Mouse (Mus musculus) Patski (cell line): ENCODE results near the gene Slc6a1. TPM values are rescaled to one million over a fixed set of nuclear protein-coding genes. Genes with fewer than 3 reads are reported as not detected.

Experiments
- ATAC-seq: fragments of 100-300 bp; one replicate; pipeline ENCODE4 v1.8.0; 2021
- CTCF ChIA-PET: fragments of 350-600 bp; sonication (Branson Sonifier 250); formaldehyde crosslinking; loops from one replicate; lab custom pipeline; 2022; ENCODE audit warnings: inconsistent platforms; lab: Charles Lee
- POLR2A ChIA-PET: fragments of 350-600 bp; sonication (Branson Sonifier 250); formaldehyde crosslinking; loops from one replicate; lab custom pipeline; 2022; ENCODE audit warnings: antibody characterized with exemption, inconsistent platforms; lab: Charles Lee
- DNase-seq: peaks from one replicate; pipeline ENCODE4 v3.0.0-alpha.2; 2011; ENCODE audit warnings: low read depth, low spot score
- H3K27me3 ChIP-seq: fragments of 371-371 bp; one replicate; pipeline ENCODE4 v1.5.1; 2021
- CTCF ChIP-seq: fragments of 100-300 bp; IDR thresholded peaks from one replicate; pipeline ENCODE4 v1.5.1; 2021
- in situ Hi-C: fragments of 300-500 bp; cut with MboI; formaldehyde crosslinking; loops from 3 replicates; pipeline ENCODE4 v1.11.1; 2018; ENCODE audit warnings: low pct_unique_long_range_greater_than_20kb, mixed read lengths
- polyA plus RNA-seq: library from polyadenylated mRNA; unstranded; gene quantifications from one replicate; pipeline ENCODE4 v1.2.3, GENCODE M21; 2021

The Slc6a1 gene
- polyA plus RNA-seq, 1 experiment from 2014 or later: not detected

- in situ Hi-C loops: no loop called here
- ChIA-PET CTCF (no interaction called here), POLR2A (no interaction called here)
- DNase-seq (no peak), ATAC-seq (no peak)
- peaks cover 11% of the 10 kb centered on the region for H3K27me3 ChIP-seq
- TF ChIP-seq CTCF: no peak
These were observed 16.2 kb upstream of the Slc6a1 start for GRCm38 (mm10) chr6:114266273-114266672.

- TF ChIP-seq CTCF: no peak
- ATAC-seq (no peak), DNase-seq (no peak)
- in situ Hi-C loops: no loop called here
- POLR2A ChIA-PET: no interaction called here
- CTCF ChIA-PET: no interaction called here
- H3K27me3 ChIP-seq: peaks cover 16% of the 10 kb centered on the region
These were observed 14.5 kb upstream of the Slc6a1 start for GRCm38 (mm10) chr6:114267979-114268378.

GRCm38 (mm10) chr6:114269589-114269988, 12.8 kb upstream of the Slc6a1 start:
- H3K27me3 ChIP-seq: peaks cover 19% of the 10 kb centered on the region
- TF ChIP-seq CTCF: no peak
- in situ Hi-C loops: no loop called here
- ChIA-PET POLR2A (no interaction called here), CTCF (no interaction called here)
- DNase-seq (no peak), ATAC-seq (no peak)

GRCm38 (mm10) chr6:114270799-114271198, 11.6 kb upstream of the Slc6a1 start:
- no peak for TF ChIP-seq CTCF
- H3K27me3 ChIP-seq: peaks cover 19% of the 10 kb centered on the region
- in situ Hi-C loops: no loop called here
- ATAC-seq (no peak), DNase-seq (no peak)
- CTCF ChIA-PET: interaction anchor here (1.3 kb wide), 1 partner anchor 18 kb away, joined by 3 read pairs; no protein-coding TSS in a partner anchor
- POLR2A ChIA-PET: no interaction called here

- peaks cover 24% of the 10 kb centered on the region for H3K27me3 ChIP-seq
- no peak for TF ChIP-seq CTCF
- no peak for DNase-seq
- in situ Hi-C loops: no loop called here
- no peak for ATAC-seq
- POLR2A ChIA-PET: no interaction called here
- CTCF ChIA-PET: no interaction called here
These were observed 10.2 kb upstream of the Slc6a1 start for GRCm38 (mm10) chr6:114272279-114272678.

- H3K27me3 ChIP-seq: peaks cover 24% of the 10 kb centered on the region
- CTCF ChIA-PET: interaction anchor here (1.9 kb wide), 1 partner anchor 24 kb away, joined by 4 read pairs; no protein-coding TSS in a partner anchor
- ATAC-seq: no peak
- POLR2A ChIA-PET: no interaction called here
- DNase-seq: no peak
- TF ChIP-seq CTCF: no peak
- in situ Hi-C loops: no loop called here
These were observed 8.3 kb upstream of the Slc6a1 start for GRCm38 (mm10) chr6:114273997-114274728.

- DNase-seq (no peak), ATAC-seq (no peak)
- ChIA-PET POLR2A (no interaction called here), CTCF (no interaction called here)
- no peak for TF ChIP-seq CTCF
- peaks cover 26% of the 10 kb centered on the region for H3K27me3 ChIP-seq
- in situ Hi-C loops: no loop called here
These were observed 6.6 kb upstream of the Slc6a1 start for GRCm38 (mm10) chr6:114275800-114276199.

- DNase-seq (no peak), ATAC-seq (no peak)
- no peak for TF ChIP-seq CTCF
- POLR2A ChIA-PET: no interaction called here
- CTCF ChIA-PET: no interaction called here
- in situ Hi-C loops: no loop called here
- peaks cover 19% of the 10 kb centered on the region for H3K27me3 ChIP-seq
These were observed 889 bp downstream of the Slc6a1 start for GRCm38 (mm10) chr6:114283278-114283770.

GRCm38 (mm10) chr6:114283927-114284703, 1.7 kb downstream of the Slc6a1 start:
- no peak for TF ChIP-seq CTCF
- POLR2A ChIA-PET: no interaction called here
- CTCF ChIA-PET: no interaction called here

GRCm38 (mm10) chr6:114285424-114285823, 3.0 kb downstream of the Slc6a1 start:
- ChIA-PET POLR2A (no interaction called here), CTCF (no interaction called here)
- DNase-seq (no peak), ATAC-seq (no peak)
- in situ Hi-C loops: no loop called here
- peaks cover 25% of the 10 kb centered on the region for H3K27me3 ChIP-seq
- TF ChIP-seq CTCF: no peak

More at GRCm38 (mm10) chr6:114283927-114284703, 1.7 kb downstream of the Slc6a1 start:
- DNase-seq: no peak
- in situ Hi-C loops: no loop called here
- no peak for ATAC-seq
- H3K27me3 ChIP-seq: peaks cover 23% of the 10 kb centered on the region

- peaks cover 19% of the 10 kb centered on the region for H3K27me3 ChIP-seq
- ChIA-PET POLR2A (no interaction called here), CTCF (no interaction called here)
- ATAC-seq (no peak), DNase-seq (no peak)
- no peak for TF ChIP-seq CTCF
- in situ Hi-C loops: no loop called here
These were observed 6.7 kb downstream of the Slc6a1 start for GRCm38 (mm10) chr6:114289106-114289505.
